Mouse (Mus musculus): ENCODE data around the gene Kat14. TPM values are rescaled to one million over a fixed set of nuclear protein-coding genes. Genes with fewer than 3 reads are reported as not detected.
"Not testable (repeated sequence)": the region's sequence is repeated elsewhere in the genome, so short reads cannot be mapped to it uniquely, and the experiment has no call there.

Gene Kat14
- total and polyA plus RNA-seq, 3 experiments = 25.9 to 52.9 TPM; not detected in 1

DNA sequence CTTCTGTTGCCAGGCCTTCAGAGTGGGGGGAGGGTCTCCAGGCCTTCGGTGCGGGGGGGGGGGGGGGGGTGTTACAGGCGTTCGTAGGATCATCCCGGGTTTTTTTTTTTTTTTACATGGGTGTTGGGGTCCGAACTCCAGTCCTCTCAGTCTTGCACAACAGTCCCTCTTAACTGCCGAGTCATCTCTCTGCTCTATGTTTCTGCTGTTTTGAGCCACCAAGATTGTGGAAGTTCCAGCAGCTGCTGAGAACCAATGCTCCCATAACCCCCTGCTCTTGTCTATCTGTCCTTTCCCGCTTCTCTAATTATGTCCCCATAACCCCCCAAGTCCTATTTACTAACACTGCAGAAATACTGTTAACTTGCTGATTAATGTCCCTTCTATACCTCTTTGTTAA, 31.1 kb upstream of the Kat14 start:
- peaks cover 0 to 2% of the 10 kb centered on the region in 2 experiments; a peak in 1 of 4 replicates for H3K27me3 ChIP-seq (ENCODE audit: control insufficient read depth in 1 of 2, insufficient read depth in 2 of 2, low read length in 2 of 2)
- H3K27ac ChIP-seq (ENCODE audit: control insufficient read depth, low read depth, low read length) = no peak overlapping the region
- TF ChIP-seq MAX (IDR thresholded peaks at IDR 0.05; ENCODE audit: low read length) (no peak), CTCF (IDR thresholded peaks at IDR 0.05 in 2 of 3, conservative IDR thresholded peaks at IDR 0.05 in 1 of 3; ENCODE audit: control insufficient read depth in 1 of 3, insufficient read depth in 1 of 3, low read depth in 2 of 3, low read length in 3 of 3, poor library complexity in 1 of 3, severe bottlenecking in 1 of 3) (no peak), GATA1 (IDR thresholded peaks at IDR 0.05; ENCODE audit: low read depth, low read length) (no peak), POLR2A (IDR thresholded peaks at IDR 0.05; ENCODE audit: control insufficient read depth in 1 of 2, insufficient read depth in 1 of 2, low read depth in 1 of 2, low read length in 2 of 2, poor library complexity in 1 of 2) (no peak), NELFE (IDR thresholded peaks at IDR 0.05; ENCODE audit: low read depth, low read length) (no peak), MYB (IDR thresholded peaks at IDR 0.05; ENCODE audit: low read depth, low read length) (no peak), ELF1 (IDR thresholded peaks at IDR 0.05; ENCODE audit: low read depth, low read length) (no peak), CHD2 (IDR thresholded peaks at IDR 0.05; ENCODE audit: low read length) (no peak), RAD21 (IDR thresholded peaks at IDR 0.05; ENCODE audit: low read depth, low read length) (no peak), UBTF (IDR thresholded peaks at IDR 0.05; ENCODE audit: borderline replicate concordance, insufficient read depth, low read depth, low read length) (no peak), E2F4 (IDR thresholded peaks at IDR 0.05; ENCODE audit: borderline replicate concordance, low read depth, low read length) (no peak), RCOR1 (IDR thresholded peaks at IDR 0.05; ENCODE audit: low read depth, low read length) (no peak), ZMIZ1 (IDR thresholded peaks at IDR 0.05; ENCODE audit: low read depth, low read length) (no peak), NRF1 (IDR thresholded peaks at IDR 0.05; ENCODE audit: insufficient read depth, low read depth, low read length, poor library complexity, severe bottlenecking) (no peak), EP300 (IDR thresholded peaks at IDR 0.05; ENCODE audit: low read depth in 1 of 2, low read length in 2 of 2) (no peak), CHD1 (IDR thresholded peaks at IDR 0.05; ENCODE audit: low read depth, low read length) (no peak), TAL1 (IDR thresholded peaks at IDR 0.05; ENCODE audit: low read length) (no peak), GABPA (IDR thresholded peaks at IDR 0.05; ENCODE audit: low read depth, low read length) (no peak), BHLHE40 (IDR thresholded peaks at IDR 0.05; ENCODE audit: borderline replicate concordance, low read depth, low read length) (no peak)
- H3K4me3 ChIP-seq (ENCODE audit: control insufficient read depth in 1 of 2, insufficient read depth in 1 of 2, low read depth in 2 of 2, low read length in 2 of 2) = no peak overlapping the region
- no peaks in the 10 kb centered on the region for H3K79me2 ChIP-seq (ENCODE audit: control insufficient read depth, insufficient read depth, low read length, poor library complexity)
- peaks cover 0 to 2% of the 10 kb centered on the region in 2 experiments; a peak in 1 of 4 replicates for H3K4me1 ChIP-seq (ENCODE audit: control insufficient read depth in 1 of 2, insufficient read depth in 2 of 2, low read length in 2 of 2)
- DNase-seq (ENCODE audit: low read depth, low spot score) = peak; percentile 36
- H3K9ac ChIP-seq (ENCODE audit: control insufficient read depth, low read depth, low read length, poor library complexity, severe bottlenecking) = no peak overlapping the region
- H3K36me3 ChIP-seq (ENCODE audit: control insufficient read depth in 1 of 2, insufficient read depth in 2 of 2, low read length in 2 of 2) = no peaks in the 10 kb centered on the region
- H3K9me3 ChIP-seq (replicated peaks; ENCODE audit: insufficient read depth, low read length) = no peaks in the 10 kb centered on the region

GRCm38 (mm10) chr2:144338149-144338548, 30.6 kb upstream of the Kat14 start:
- not testable (repeated sequence) for H3K4me1 ChIP-seq (ENCODE audit: control insufficient read depth in 1 of 2, insufficient read depth in 2 of 2, low read length in 2 of 2); DNase-seq (ENCODE audit: low read depth, low spot score); H3K4me3 ChIP-seq (ENCODE audit: control insufficient read depth in 1 of 2, insufficient read depth in 1 of 2, low read depth in 2 of 2, low read length in 2 of 2); H3K9ac ChIP-seq (ENCODE audit: control insufficient read depth, low read depth, low read length, poor library complexity, severe bottlenecking); H3K36me3 ChIP-seq (ENCODE audit: control insufficient read depth in 1 of 2, insufficient read depth in 2 of 2, low read length in 2 of 2); H3K27ac ChIP-seq (ENCODE audit: control insufficient read depth, low read depth, low read length); H3K27me3 ChIP-seq (ENCODE audit: control insufficient read depth in 1 of 2, insufficient read depth in 2 of 2, low read length in 2 of 2); H3K9me3 ChIP-seq (replicated peaks; ENCODE audit: insufficient read depth, low read length); H3K79me2 ChIP-seq (ENCODE audit: control insufficient read depth, insufficient read depth, low read length, poor library complexity)
- 0 out of 2 replicates have a peak, but pooled peaks have one; percentile 35 for TF ChIP-seq ZNF384 (IDR thresholded peaks at IDR 0.05; ENCODE audit: low read depth, low read length)
